Mouse (Mus musculus) liver, postnatal 0 days (tissue): Measurements from ENCODE around the gene Per1. TPM values are rescaled to one million over a fixed set of nuclear protein-coding genes. Genes with fewer than 3 reads are reported as not detected.

Source experiments
- ATAC-seq: fragments of 200-750 bp; cut with Nextera tagmentation; 2 replicates; pipeline ENCODE4 v1.8.0; 2017; ENCODE audit warnings: mild to moderate bottlenecking, moderate library complexity
- DNase-seq: peaks from one replicate; pipeline ENCODE4 v3.0.0-alpha.2; 2016
- H3K27ac ChIP-seq: fragments of 300-500 bp; sonication (generic); 2 replicates; pipeline ENCODE4 v1.5.1; 2014; ENCODE audit warnings: antibody characterized with exemption, moderate library complexity, mild to moderate bottlenecking, low read depth
- H3K27me3 ChIP-seq: fragments of 300-500 bp; sonication (generic); 2 replicates; pipeline ENCODE4 v1.6.1; 2014; ENCODE audit warnings: low read length, control low read depth, mixed read lengths; ENCODE audit not compliant: insufficient read depth
- H3K36me3 ChIP-seq: fragments of 300-500 bp; sonication (generic); replicated peaks from 2 replicates; pipeline ENCODE4 v1.6.1; 2014; ENCODE audit warnings: mild to moderate bottlenecking, control low read depth, low read length, moderate library complexity, mixed read lengths; ENCODE audit not compliant: insufficient read depth
- H3K4me1 ChIP-seq: fragments of 300-500 bp; sonication (generic); 2 replicates; pipeline ENCODE4 v1.6.1; 2014; ENCODE audit warnings: antibody characterized with exemption, mild to moderate bottlenecking, control low read depth; ENCODE audit not compliant: insufficient read depth
- H3K4me2 ChIP-seq: fragments of 300-500 bp; sonication (generic); 2 replicates; pipeline ENCODE4 v1.6.1; 2014; ENCODE audit warnings: low read depth, mild to moderate bottlenecking, low read length, moderate library complexity, mixed read lengths
- H3K4me3 ChIP-seq: fragments of 300-500 bp; sonication (generic); 2 replicates; pipeline ENCODE4 v1.5.1; 2014; ENCODE audit warnings: low read depth, low read length
- H3K9ac ChIP-seq: fragments of 300-500 bp; sonication (generic); replicated peaks from 2 replicates; pipeline ENCODE4 v1.6.1; 2014; ENCODE audit warnings: mild to moderate bottlenecking, moderate library complexity
- H3K9me3 ChIP-seq: fragments of 300-500 bp; sonication (generic); 2 replicates; pipeline ENCODE4 v1.6.1; 2016; ENCODE audit warnings: mild to moderate bottlenecking, control low read depth, low read length, mixed read lengths
- CTCF ChIP-seq: sonication (generic); IDR thresholded peaks from 2 replicates; pipeline ENCODE4 v1.5.1; 2016; ENCODE audit warnings: antibody characterized with exemption, low read depth
- EP300 ChIP-seq: IDR thresholded peaks from 2 replicates; pipeline ENCODE4 v1.6.1; 2016; ENCODE audit warnings: antibody characterized with exemption, low read depth, mild to moderate bottlenecking
- WGBS: fragments of 180-500 bp; shearing (Covaris S2); extraction: QIAGEN DNeasy Blood & Tissue Kit; methylation state at CpG from one replicate; pipeline ENCODE4 v1.1.7; 2014; ENCODE audit not compliant: insufficient replicate concordance; 5-methylcytosine and 5-hydroxymethylcytosine counted together
- polyA plus RNA-seq: library from polyadenylated mRNA; unstranded; fragments of >200 nt; fragmentation: Nextera tagmentation; extraction: Ambion mirVana; gene quantifications from 2 replicates; pipeline ENCODE4 v1.2.1, GENCODE M21; 2015

Gene Per1
- polyA plus RNA-seq, 1 experiment from 2014 or later, result 8.2 TPM

GRCm38 (mm10) chr11:69107676-69108075 is 12.7 kb downstream of the Per1 start:
- no peak for TF ChIP-seq CTCF
- TF ChIP-seq EP300, result no peak
- no peaks in the 10 kb centered on the region for H3K9me3 ChIP-seq
- WGBS, result 90% methylated on average over 11 of the region's 11 CpGs
- peaks cover 13% of the 10 kb centered on the region; the same call in 1 of the 2 replicates for H3K4me1 ChIP-seq
- H3K4me2 ChIP-seq, result no peak overlapping the region
- H3K27me3 ChIP-seq, result 0 out of 2 replicates have a peak, but pooled peaks cover 3% of the 10 kb centered on the region
- H3K9ac ChIP-seq, result no peak overlapping the region
- no peak overlapping the region for H3K27ac ChIP-seq
- DNase-seq (no peak), ATAC-seq (no peak)
- H3K36me3 ChIP-seq, result peaks cover 70% of the 10 kb centered on the region
- no peak overlapping the region for H3K4me3 ChIP-seq

- 0 out of 2 replicates have a peak, but pooled peaks cover 3% of the 10 kb centered on the region for H3K27me3 ChIP-seq
- peaks cover 65% of the 10 kb centered on the region for H3K36me3 ChIP-seq
- no peaks in the 10 kb centered on the region for H3K9me3 ChIP-seq
- TF ChIP-seq CTCF, result no peak
- no peak for TF ChIP-seq EP300
- H3K27ac ChIP-seq, result no peak overlapping the region
- no peak overlapping the region for H3K4me3 ChIP-seq
- H3K4me1 ChIP-seq, result peaks cover 13% of the 10 kb centered on the region; the same call in 1 of the 2 replicates
- 88% methylated on average over 9 of the region's 9 CpGs for WGBS
- no peak overlapping the region for H3K4me2 ChIP-seq
- DNase-seq, result no peak
- ATAC-seq, result no peak
- no peak overlapping the region for H3K9ac ChIP-seq
Measured at GRCm38 (mm10) chr11:69108223-69108622, 13.2 kb downstream of the Per1 start.

GRCm38 (mm10) chr11:69109032-69109900 is 14.2 kb downstream of the Per1 start:
- no peak for DNase-seq
- no peak overlapping the region for H3K4me2 ChIP-seq

GRCm38 (mm10) chr11:69110319-69111046 is 15.5 kb downstream of the Per1 start:
- WGBS, result 1% methylated on average over 30 of the region's 30 CpGs
- H3K36me3 ChIP-seq, result peaks cover 42% of the 10 kb centered on the region
- H3K9me3 ChIP-seq, result no peaks in the 10 kb centered on the region
- peak overlapping the region; percentile 57 for H3K4me2 ChIP-seq
- peak; percentile 63 for ATAC-seq
- H3K4me1 ChIP-seq, result peaks cover 13% of the 10 kb centered on the region; the same call in 1 of the 2 replicates
- peak; percentile 92 for DNase-seq
- H3K27me3 ChIP-seq, result 0 out of 2 replicates have a peak, but pooled peaks cover 3% of the 10 kb centered on the region
- H3K9ac ChIP-seq, result 0 out of 2 replicates have a peak overlapping the region, but pooled peaks have one; percentile 3
- peak overlapping the region; percentile 27 for H3K4me3 ChIP-seq
- H3K27ac ChIP-seq, result no peak overlapping the region
- TF ChIP-seq CTCF (no peak), EP300 (0 out of 2 replicates have a peak, but pooled peaks have one; percentile 6)

More at GRCm38 (mm10) chr11:69109032-69109900, 14.2 kb downstream of the Per1 start:
- 79% methylated on average over 13 of the region's 13 CpGs for WGBS
- ATAC-seq, result no peak
- H3K4me1 ChIP-seq, result peaks cover 13% of the 10 kb centered on the region; the same call in 1 of the 2 replicates
- peaks cover 54% of the 10 kb centered on the region for H3K36me3 ChIP-seq
- TF ChIP-seq EP300 (no peak), CTCF (no peak)
- H3K9me3 ChIP-seq, result no peaks in the 10 kb centered on the region
- no peak overlapping the region for H3K9ac ChIP-seq
- 0 out of 2 replicates have a peak, but pooled peaks cover 3% of the 10 kb centered on the region for H3K27me3 ChIP-seq
- H3K4me3 ChIP-seq, result no peak overlapping the region
- no peak overlapping the region for H3K27ac ChIP-seq

GRCm38 (mm10) chr11:69111051-69111810 is 16.2 kb downstream of the Per1 start:
- ATAC-seq, result peak; percentile 7; the same call in 1 of the 2 replicates
- WGBS, result 12% methylated on average over 21 of the region's 21 CpGs
- Histone ChIP-seq H3K4me3 (peak overlapping the region; percentile 27), H3K9ac (0 out of 2 replicates have a peak overlapping the region, but pooled peaks have one; percentile 3), H3K27me3 (0 out of 2 replicates have a peak, but pooled peaks cover 3% of the 10 kb centered on the region), H3K4me2 (peak overlapping the region; percentile 57), H3K36me3 (peaks cover 35% of the 10 kb centered on the region), H3K9me3 (no peaks in the 10 kb centered on the region), H3K4me1 (peaks cover 13% of the 10 kb centered on the region; the same call in 1 of the 2 replicates), H3K27ac (no peak overlapping the region)
- no peak for DNase-seq
- no peak for TF ChIP-seq EP300
- TF ChIP-seq CTCF, result no peak
